Mouse (Mus musculus) adrenal gland, adult 2 months (tissue): ENCODE measurements at regions not wholly inside any gene's neighbourhood (a gene's known extent, or its start where the extent isn't known, plus 50 kb on each side); places are given as distances from the start of the nearest gene placed in this dataset.

Experiments used
- DNase-seq: peaks from one replicate; pipeline ENCODE4 v3.0.0; 2021

- DNase-seq = no peak
These were observed 212.0 kb downstream of the Kcnrg start for GRCm38 (mm10) chr14:61819251-61819650.

GRCm38 (mm10) chr14:61834291-61834936 lies 227.2 kb downstream of the Kcnrg start:
- no peak for DNase-seq

GRCm38 (mm10) chr14:61835729-61836128 lies 228.5 kb downstream of the Kcnrg start:
- DNase-seq = no peak

GRCm38 (mm10) chr14:61836231-61836630 lies 229.0 kb downstream of the Kcnrg start:
- DNase-seq = no peak

- DNase-seq = no peak
These were observed 229.7 kb downstream of the Kcnrg start for GRCm38 (mm10) chr14:61836965-61837364.

GRCm38 (mm10) chr14:61837851-61838250 lies 230.6 kb downstream of the Kcnrg start:
- DNase-seq = no peak

- DNase-seq = no peak
These were observed 235.2 kb downstream of the Kcnrg start for GRCm38 (mm10) chr14:61842476-61842875.

GRCm38 (mm10) chr14:61846441-61846840 lies 239.2 kb downstream of the Kcnrg start:
- peak; percentile 35 for DNase-seq

GRCm38 (mm10) chr14:61850244-61850643 lies 243.0 kb downstream of the Kcnrg start:
- peak; percentile 48 for DNase-seq

- DNase-seq = peak; percentile 70
These were observed 250.4 kb downstream of the Kcnrg start for GRCm38 (mm10) chr14:61857616-61858015.

GRCm38 (mm10) chr14:61860688-61861087 lies 253.4 kb downstream of the Kcnrg start:
- no peak for DNase-seq

- DNase-seq = no peak
These were observed 254.2 kb downstream of the Kcnrg start for GRCm38 (mm10) chr14:61861357-61861958.

GRCm38 (mm10) chr14:61862931-61863330 lies 255.7 kb downstream of the Kcnrg start:
- DNase-seq = no peak

- peak; percentile 51 for DNase-seq
These were observed 256.2 kb downstream of the Kcnrg start for GRCm38 (mm10) chr14:61863475-61863874.

GRCm38 (mm10) chr14:61866532-61867268 lies 259.4 kb downstream of the Kcnrg start:
- DNase-seq = no peak

- DNase-seq = peak; percentile 81
These were observed 266.9 kb downstream of the Kcnrg start for GRCm38 (mm10) chr14:61874206-61874605.

- DNase-seq = no peak
These were observed 272.2 kb downstream of the Kcnrg start for GRCm38 (mm10) chr14:61879416-61879815.

GRCm38 (mm10) chr14:61880514-61881259 lies 273.4 kb downstream of the Kcnrg start:
- DNase-seq = peak; percentile 31

GRCm38 (mm10) chr14:61885241-61886015 lies 278.2 kb downstream of the Kcnrg start:
- DNase-seq = no peak

GRCm38 (mm10) chr14:61889626-61890025 lies 282.4 kb downstream of the Kcnrg start:
- no peak for DNase-seq

GRCm38 (mm10) chr14:61893786-61894185 lies 286.5 kb downstream of the Kcnrg start:
- DNase-seq = no peak

GRCm38 (mm10) chr14:61896879-61897278 lies 289.6 kb downstream of the Kcnrg start:
- DNase-seq = no peak
